Mouse (Mus musculus) embryonic fibroblast, embryonic 13.5 days (primary cell): ENCODE measurements at regions not wholly inside any gene's neighbourhood (a gene's known extent, or its start where the extent isn't known, plus 50 kb on each side); places are given as distances from the start of the nearest gene placed in this dataset.

Experiments
- H3K27ac ChIP-seq: 2 replicates; pipeline ENCODE4 v1.5.1; 2012; ENCODE audit warnings: low read length, control low read depth, inconsistent platforms; ENCODE audit not compliant: insufficient read depth
- H3K4me1 ChIP-seq: 2 replicates; pipeline ENCODE4 v1.6.1; 2011; ENCODE audit warnings: low read length; ENCODE audit not compliant: control insufficient read depth, insufficient read depth
- H3K4me3 ChIP-seq: 2 replicates; pipeline ENCODE4 v1.5.1; 2011; ENCODE audit warnings: mild to moderate bottlenecking, control low read depth, low read length; ENCODE audit not compliant: insufficient read depth
- CTCF ChIP-seq: IDR thresholded peaks from 2 replicates; pipeline ENCODE4 v1.5.1; 2011; ENCODE audit warnings: mild to moderate bottlenecking, control low read depth, low read length, moderate library complexity, borderline replicate concordance; ENCODE audit not compliant: insufficient read depth
- POLR2A ChIP-seq: IDR thresholded peaks from 2 replicates; pipeline ENCODE4 v1.6.1; 2011; ENCODE audit warnings: low read depth, mild to moderate bottlenecking, control low read depth, low read length, moderate library complexity

DNA sequence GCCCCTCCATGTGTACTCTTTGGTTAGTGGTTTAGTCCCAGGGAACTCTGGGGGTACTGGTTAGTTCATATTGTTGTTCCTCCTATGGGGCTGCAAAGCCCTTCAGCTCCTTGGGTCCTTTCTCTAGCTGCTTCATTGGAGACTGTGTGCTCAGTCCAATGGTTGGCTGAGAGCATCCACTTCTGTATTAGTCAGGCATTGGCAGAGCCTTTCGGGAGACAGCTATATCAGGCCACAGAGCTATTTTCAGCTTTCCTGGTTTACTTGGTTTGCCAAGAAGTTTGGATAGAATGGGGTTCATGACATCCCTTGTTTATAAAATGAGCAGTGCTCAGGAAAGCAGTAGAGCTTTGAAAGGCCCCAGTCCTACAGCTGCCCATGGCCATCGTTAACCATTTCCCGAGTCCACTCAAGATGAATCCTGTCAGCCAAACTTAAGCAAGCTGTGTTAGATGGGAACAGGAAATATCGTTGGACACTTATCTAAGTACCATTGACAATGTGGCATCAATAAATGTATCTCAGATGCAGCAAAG lies 126.7 kb upstream of the Tdrd3 start:
- no peak overlapping the region for H3K27ac ChIP-seq
- H3K4me3 ChIP-seq = no peak overlapping the region
- TF ChIP-seq POLR2A (no peak), CTCF (no peak)
- H3K4me1 ChIP-seq = no peaks in the 10 kb centered on the region

- no peak for TF ChIP-seq POLR2A
- no peak for TF ChIP-seq CTCF
- Histone ChIP-seq H3K4me3 (no peak overlapping the region), H3K4me1 (no peaks in the 10 kb centered on the region), H3K27ac (no peak overlapping the region)
These were observed 121.2 kb upstream of the Tdrd3 start for GRCm38 (mm10) chr14:87295206-87295605.

DNA sequence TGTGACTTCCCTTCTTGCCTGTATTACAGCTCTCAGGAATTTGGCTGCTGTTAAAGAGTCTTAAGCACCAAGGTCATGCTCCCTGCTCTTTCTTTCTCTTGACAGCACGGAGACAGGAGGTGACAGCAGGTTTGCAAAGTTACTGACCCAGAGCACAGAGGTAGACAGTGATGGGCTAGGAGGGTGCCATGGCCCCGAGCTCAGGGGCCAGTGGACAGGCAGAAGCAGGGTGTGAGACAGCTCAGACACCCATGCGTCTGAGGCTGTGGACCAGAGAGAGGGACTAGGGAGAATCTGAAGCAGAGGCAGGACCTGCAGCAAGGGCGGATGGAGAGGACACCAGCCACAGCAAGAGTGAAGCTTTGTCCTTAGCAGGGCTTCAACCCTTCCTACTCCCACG lies 119.3 kb upstream of the Tdrd3 start:
- H3K27ac ChIP-seq = no peak overlapping the region
- no peak overlapping the region for H3K4me3 ChIP-seq
- TF ChIP-seq CTCF (no peak), POLR2A (no peak)
- no peaks in the 10 kb centered on the region for H3K4me1 ChIP-seq

DNA sequence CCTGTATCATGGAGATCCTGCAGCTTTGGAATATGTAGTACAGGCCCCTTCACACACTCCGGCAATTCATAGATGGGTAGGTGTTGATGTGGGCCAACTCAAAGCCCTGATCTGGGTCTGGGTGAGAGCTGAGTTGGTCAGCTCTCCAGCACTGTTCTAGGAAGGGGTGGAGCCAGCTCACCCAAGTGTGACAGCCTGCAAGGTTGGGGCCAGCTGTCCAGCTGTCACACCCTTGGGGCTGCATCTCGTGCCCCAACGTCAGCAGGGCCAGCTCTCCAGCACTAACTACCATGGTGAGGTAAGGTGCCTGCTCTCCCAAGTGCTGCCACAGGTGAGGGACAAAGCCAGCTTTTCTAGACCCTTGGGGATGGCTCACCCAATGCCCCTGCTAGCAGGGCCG lies 115.6 kb upstream of the Tdrd3 start:
- H3K4me3 ChIP-seq = no peak overlapping the region
- H3K4me1 ChIP-seq = no peaks in the 10 kb centered on the region
- H3K27ac ChIP-seq = no peak overlapping the region
- TF ChIP-seq CTCF (no peak), POLR2A (no peak)

DNA sequence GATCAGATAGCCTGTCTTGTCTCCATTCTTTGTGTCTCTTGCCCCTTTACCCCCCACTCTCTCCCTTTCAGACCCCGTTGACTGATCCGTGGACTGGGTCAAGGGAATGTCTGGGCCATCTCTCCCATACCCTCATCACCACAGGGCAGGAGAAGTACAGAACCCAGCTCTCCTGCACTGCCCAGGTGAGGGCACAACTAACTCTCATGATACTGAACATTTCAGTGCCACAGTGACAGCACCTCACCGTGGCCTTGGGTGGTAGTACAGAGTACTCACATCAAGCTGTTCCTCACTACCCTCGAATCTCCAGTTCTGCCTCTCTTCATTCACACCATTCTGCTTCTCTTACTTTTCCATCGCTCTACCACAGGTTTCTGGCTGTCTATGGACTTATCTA lies 114.9 kb upstream of the Tdrd3 start:
- no peaks in the 10 kb centered on the region for H3K4me1 ChIP-seq
- TF ChIP-seq POLR2A (no peak), CTCF (no peak)
- H3K27ac ChIP-seq = no peak overlapping the region
- no peak overlapping the region for H3K4me3 ChIP-seq

GRCm38 (mm10) chr14:87305481-87305880 lies 111.0 kb upstream of the Tdrd3 start:
- H3K27ac ChIP-seq = no peak overlapping the region
- no peak overlapping the region for H3K4me3 ChIP-seq
- no peaks in the 10 kb centered on the region for H3K4me1 ChIP-seq
- TF ChIP-seq CTCF = no peak
- no peak for TF ChIP-seq POLR2A

GRCm38 (mm10) chr14:87306011-87306410 lies 110.4 kb upstream of the Tdrd3 start:
- no peak overlapping the region for H3K4me3 ChIP-seq
- no peaks in the 10 kb centered on the region for H3K4me1 ChIP-seq
- TF ChIP-seq CTCF (no peak), POLR2A (no peak)
- H3K27ac ChIP-seq = no peak overlapping the region

DNA sequence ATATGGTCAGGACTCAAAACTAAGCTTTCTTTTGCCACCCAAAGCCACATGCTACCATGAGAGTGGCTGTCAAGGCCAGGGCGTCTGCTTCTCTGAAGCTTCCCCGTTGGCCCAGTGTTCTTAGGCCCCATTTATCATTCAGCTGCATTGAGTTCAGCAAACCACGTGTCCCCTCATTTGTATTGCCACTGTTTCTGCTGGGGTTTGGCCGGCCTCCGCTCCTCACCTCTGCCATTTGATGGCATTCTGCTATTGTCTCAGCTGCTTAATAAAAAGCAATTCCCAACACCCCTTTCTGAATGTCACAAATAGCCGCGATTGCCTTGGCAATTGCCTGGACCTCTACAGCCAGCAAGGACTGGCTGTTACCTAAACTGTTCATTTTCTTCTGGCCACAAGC lies 108.4 kb upstream of the Tdrd3 start:
- H3K4me3 ChIP-seq = no peak overlapping the region
- TF ChIP-seq CTCF (no peak), POLR2A (no peak)
- no peak overlapping the region for H3K27ac ChIP-seq
- H3K4me1 ChIP-seq = no peaks in the 10 kb centered on the region

DNA sequence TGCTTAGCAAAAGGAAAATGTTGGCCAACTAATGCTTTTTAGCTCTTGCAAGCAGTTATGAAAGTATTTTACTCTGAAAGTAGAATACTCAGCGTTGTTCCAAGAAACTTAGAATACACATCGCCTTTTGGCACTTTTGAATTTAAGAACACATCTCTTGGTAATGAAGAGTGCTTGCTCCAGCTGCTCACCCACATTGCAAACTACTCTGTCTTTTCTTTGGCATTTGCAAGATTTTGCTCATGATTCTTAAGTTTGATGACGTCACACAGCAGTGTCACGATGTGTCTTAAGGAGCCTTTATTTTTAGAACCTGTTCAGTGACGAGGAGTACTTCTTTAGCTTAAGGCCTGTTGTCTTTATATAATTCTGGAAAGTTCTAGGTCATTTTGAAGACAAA lies 104.1 kb upstream of the Tdrd3 start:
- Histone ChIP-seq H3K4me3 (no peak overlapping the region), H3K4me1 (no peaks in the 10 kb centered on the region), H3K27ac (no peak overlapping the region)
- TF ChIP-seq POLR2A (no peak), CTCF (no peak)

- no peak overlapping the region for H3K27ac ChIP-seq
- no peak for TF ChIP-seq POLR2A
- H3K4me1 ChIP-seq = no peaks in the 10 kb centered on the region
- H3K4me3 ChIP-seq = no peak overlapping the region
These were observed 101.3 kb upstream of the Tdrd3 start for GRCm38 (mm10) chr14:87314999-87315732.
